ENCODE assay signal across 8 mouse cellular contexts in the genomic region with DNA sequence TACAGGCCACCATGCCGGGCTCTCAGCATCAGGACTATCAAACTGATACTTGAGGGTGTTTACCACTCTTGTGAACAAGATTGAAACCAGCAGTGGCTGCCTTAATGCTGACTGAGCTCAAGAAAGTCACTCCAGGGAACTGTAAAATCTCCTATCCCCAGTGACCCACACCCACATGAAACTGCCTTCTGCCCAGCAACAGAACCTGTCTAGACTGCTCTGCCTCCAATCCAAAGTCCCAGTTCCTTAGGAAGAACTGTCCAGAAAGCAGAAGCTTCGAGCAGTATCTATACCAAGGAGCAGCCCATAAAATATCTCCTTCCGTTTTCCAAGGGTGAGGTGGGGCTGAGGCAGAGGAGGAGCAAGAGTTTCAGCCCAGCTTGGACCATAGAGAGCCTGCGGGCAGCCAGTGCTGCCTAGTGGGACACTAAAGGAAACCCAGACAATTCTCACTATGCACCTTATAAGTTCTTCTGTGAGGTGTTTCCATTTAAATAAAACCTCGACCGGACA. TPM values are rescaled to one million over a fixed set of nuclear protein-coding genes. Genes with fewer than 3 reads are reported as not detected.
DNase-seq lines count a peak whose midpoint lies in the region; ATAC-seq and TF ChIP-seq lines count a peak whose summit lies in the region.
"Not testable (repeated sequence)": the region's sequence is repeated elsewhere in the genome, so short reads cannot be mapped to it uniquely, and the experiment has no call there.

No protein-coding gene starts in this region.

- H3K9me3 ChIP-seq in embryonic facial prominence, embryonic 13.5 days; neural tube, embryonic 12.5 days: not testable (repeated sequence)

- H3K27me3 ChIP-seq in embryonic facial prominence, embryonic 13.5 days; heart, adult 2 months (ENCODE audit: control insufficient read depth, insufficient read depth, low read length); neural tube, embryonic 12.5 days (replicated peaks): not testable (repeated sequence)

- peak; percentile 63; the same call in 1 of the 2 replicates for ATAC-seq in embryonic facial prominence, embryonic 13.5 days (ENCODE audit: insufficient number of reproducible peaks, insufficient read depth, low FRiP score, low TSS enrichment, low read depth)
- ATAC-seq in neural tube, embryonic 12.5 days (ENCODE audit: low FRiP score, low read depth), result peak; percentile 76

- not testable (repeated sequence) for TF ChIP-seq POLR2A in heart, adult 2 months (IDR thresholded peaks at IDR 0.05; ENCODE audit: insufficient read depth, low read depth, low read length)

- H3K9ac ChIP-seq in embryonic facial prominence, embryonic 13.5 days, result peak overlapping the region; percentile 80
- peak overlapping the region; percentile 98 for H3K9ac ChIP-seq in heart, adult 2 months (ENCODE audit: low read depth, low read length)
- H3K9ac ChIP-seq in neural tube, embryonic 12.5 days, result peak overlapping the region; percentile 72

- 11% methylated on average over 6 of the region's 6 CpGs for WGBS in embryonic facial prominence, embryonic 13.5 days
- WGBS in heart, adult 2 months, result 6% methylated on average over 6 of the region's 6 CpGs
- WGBS in neural tube, embryonic 12.5 days, result 15% methylated on average over 6 of the region's 6 CpGs

- not testable (repeated sequence) for TF ChIP-seq EP300 in heart, adult 2 months (IDR thresholded peaks at IDR 0.05; ENCODE audit: insufficient read depth, low read depth, low read length)

- H3K4me2 ChIP-seq in embryonic facial prominence, embryonic 13.5 days, result peak overlapping the region; percentile 68
- H3K4me2 ChIP-seq in neural tube, embryonic 12.5 days (replicated peaks), result peak overlapping the region; percentile 73

- not testable (repeated sequence) for TF ChIP-seq CTCF in heart, adult 2 months (IDR thresholded peaks at IDR 0.05); left cerebral cortex, adult 2 months (IDR thresholded peaks at IDR 0.05)

- H3K79me2 ChIP-seq in heart, adult 2 months (replicated peaks; ENCODE audit: control insufficient read depth, insufficient read depth, low read length), result not testable (repeated sequence)

- H3K4me1 ChIP-seq in embryonic facial prominence, embryonic 13.5 days, result peaks cover 34% of the 10 kb centered on the region
- peaks cover 13% of the 10 kb centered on the region for H3K4me1 ChIP-seq in heart, adult 2 months (ENCODE audit: control insufficient read depth, insufficient read depth, low read length)
- not testable (repeated sequence) for H3K4me1 ChIP-seq in neural tube, embryonic 12.5 days

- H3K4me3 ChIP-seq in embryonic facial prominence, embryonic 13.5 days, result peak overlapping the region; percentile 65
- peak overlapping the region; percentile 78 for H3K4me3 ChIP-seq in heart, adult 2 months
- H3K4me3 ChIP-seq in left cerebral cortex, adult 2 months, result peak overlapping the region; percentile 58
- peak overlapping the region; percentile 57 for H3K4me3 ChIP-seq in neural tube, embryonic 12.5 days

- peaks cover 30% of the 10 kb centered on the region for H3K36me3 ChIP-seq in embryonic facial prominence, embryonic 13.5 days
- peaks cover 37% of the 10 kb centered on the region for H3K36me3 ChIP-seq in heart, adult 2 months (ENCODE audit: control insufficient read depth, insufficient read depth, low read length)
- not testable (repeated sequence) for H3K36me3 ChIP-seq in neural tube, embryonic 12.5 days

- H3K27ac ChIP-seq in embryonic facial prominence, embryonic 13.5 days, result peak overlapping the region; percentile 52
- H3K27ac ChIP-seq in heart, adult 2 months, result peak overlapping the region; percentile 94
- peak overlapping the region; percentile 70; the same call in 1 of the 2 replicates for H3K27ac ChIP-seq in left cerebral cortex, adult 2 months
- not testable (repeated sequence) for H3K27ac ChIP-seq in neural tube, embryonic 12.5 days

- DNase-seq in MEL-GATA-1-ER (ENCODE audit: extremely low read depth, low read depth), result peak; percentile 73
- peak; percentile 54 to 55 for DNase-seq in heart, adult 2 months
- peak; percentile 22 for DNase-seq in induced T-regulatory cell, adult 2 months (ENCODE audit: low read depth)
- DNase-seq in left cerebral cortex, adult 2 months (ENCODE audit: extremely low spot score in 1 of 2, low spot score in 2 of 2), result not testable (repeated sequence)
- DNase-seq in lung, postnatal 10 days, result peak; percentile 38
- DNase-seq in urinary bladder, postnatal 14 days (ENCODE audit: low spot score), result peak; percentile 26

- intact Hi-C loops in heart, adult 2 months (cut with DNase I); left cerebral cortex, adult 2 months (cut with DNase I): not testable (repeated sequence)

RNA-seq across cellular contexts. Expression of a gene that starts 0.6 kb away (rescaled TPM):
- 73.5 and 75.0 TPM in 2 replicates for polyA plus RNA-seq in embryonic facial prominence, embryonic 13.5 days (2015; fragmentation: Nextera tagmentation; extraction: Ambion mirVana)
- total RNA-seq in heart, adult 2 months (2021), result 100 to 1,000 TPM; 115 to 120 TPM
- 89.4 and 117 TPM in 2 replicates for polyA plus RNA-seq in heart, adult 2 months (2012; rRNA removed)
- total RNA-seq in left cerebral cortex, adult 2 months (2021), result 10 to 100 TPM in 1 of 2 experiments, 1 to 10 TPM in 1; 7.7 to 11.3 TPM
- 58.6 and 69.5 TPM in 2 replicates for polyA plus RNA-seq in neural tube, embryonic 12.5 days (2016; fragmentation: Nextera tagmentation; extraction: Ambion mirVana)

RNA-seq across cellular contexts. Expression of a gene that starts 57.4 kb away (rescaled TPM):
- 15.1 and 15.7 TPM in 2 replicates for polyA plus RNA-seq in embryonic facial prominence, embryonic 13.5 days (2015; fragmentation: Nextera tagmentation; extraction: Ambion mirVana)
- 1 to 10 TPM; 4.7 to 5.5 TPM for total RNA-seq in heart, adult 2 months (2021)
- polyA plus RNA-seq in heart, adult 2 months (2012; rRNA removed), result 1.3 and 1.8 TPM in 2 replicates
- total RNA-seq in left cerebral cortex, adult 2 months (2021), result 1 to 10 TPM; 9.5 to 10.0 TPM
- polyA plus RNA-seq in neural tube, embryonic 12.5 days (2016; fragmentation: Nextera tagmentation; extraction: Ambion mirVana), result 17.2 and 18.2 TPM in 2 replicates
